Mouse (Mus musculus): ENCODE measurements around the gene Nat8l.

The Nat8l gene

DNA sequence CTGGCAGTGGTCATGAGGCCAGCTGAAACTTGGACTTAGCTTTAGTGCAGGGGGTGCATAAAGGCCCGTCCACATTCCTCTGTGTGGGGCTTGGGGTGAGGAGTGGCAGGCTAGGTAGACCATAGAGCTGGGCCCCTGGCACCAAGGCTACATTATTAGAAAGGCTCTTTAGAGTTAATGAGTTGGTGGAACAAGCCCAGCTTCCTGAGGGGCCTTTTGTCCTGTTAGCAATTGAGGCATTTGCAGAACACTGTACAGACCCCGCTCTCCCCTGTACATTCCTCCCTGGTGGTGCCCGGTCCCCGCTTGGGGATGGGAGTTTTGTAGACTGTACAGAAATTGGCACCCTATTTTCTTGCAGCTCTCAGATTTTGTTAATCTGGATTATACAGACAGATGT, 6.9 kb downstream of the Nat8l start:
- DNase-seq (ENCODE audit: extremely low spot score, low read depth, low spot score): no peak

DNA sequence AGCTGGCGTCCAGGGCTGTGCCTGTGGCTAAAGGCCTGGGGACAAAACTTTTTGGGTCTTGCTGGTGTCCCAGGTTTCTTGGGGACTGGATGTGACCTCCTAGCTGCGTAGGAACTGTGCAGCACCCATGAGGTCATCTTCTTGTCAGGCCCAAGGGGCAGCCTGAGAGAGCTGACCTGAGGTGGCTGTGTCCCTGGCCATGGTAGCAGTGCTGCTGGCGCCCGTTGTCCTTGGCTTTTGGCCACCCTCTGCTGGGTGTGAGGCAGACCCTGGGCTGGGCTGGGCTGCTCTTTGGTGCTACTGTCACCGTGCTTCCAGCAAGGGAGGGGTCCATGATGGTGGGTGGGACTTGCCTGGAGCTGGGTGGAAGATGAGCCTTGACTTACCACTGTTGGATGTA, 8.8 kb downstream of the Nat8l start:
- DNase-seq (ENCODE audit: extremely low spot score, low read depth, low spot score): no peak

DNA sequence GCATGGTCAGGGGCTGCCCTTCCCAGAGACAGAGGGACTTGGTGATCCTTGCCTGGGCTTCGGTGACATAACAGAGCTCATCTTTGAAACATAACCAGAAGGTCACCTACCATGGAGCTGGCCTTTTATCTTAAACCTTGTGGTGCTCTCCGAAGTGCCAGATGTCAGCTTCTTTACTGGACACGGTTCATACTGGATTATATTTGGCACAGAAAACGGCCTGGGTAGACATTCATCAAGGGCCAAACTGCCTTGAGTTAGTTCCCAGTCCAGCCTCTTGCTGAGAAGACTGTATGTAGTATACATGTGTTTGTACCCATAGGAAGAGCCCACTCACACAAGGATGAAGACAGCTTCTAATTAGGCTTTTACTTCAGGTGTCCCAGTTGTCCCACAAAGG, 11.0 kb downstream of the Nat8l start:
- no peak for DNase-seq (ENCODE audit: extremely low spot score, low read depth, low spot score)

DNA sequence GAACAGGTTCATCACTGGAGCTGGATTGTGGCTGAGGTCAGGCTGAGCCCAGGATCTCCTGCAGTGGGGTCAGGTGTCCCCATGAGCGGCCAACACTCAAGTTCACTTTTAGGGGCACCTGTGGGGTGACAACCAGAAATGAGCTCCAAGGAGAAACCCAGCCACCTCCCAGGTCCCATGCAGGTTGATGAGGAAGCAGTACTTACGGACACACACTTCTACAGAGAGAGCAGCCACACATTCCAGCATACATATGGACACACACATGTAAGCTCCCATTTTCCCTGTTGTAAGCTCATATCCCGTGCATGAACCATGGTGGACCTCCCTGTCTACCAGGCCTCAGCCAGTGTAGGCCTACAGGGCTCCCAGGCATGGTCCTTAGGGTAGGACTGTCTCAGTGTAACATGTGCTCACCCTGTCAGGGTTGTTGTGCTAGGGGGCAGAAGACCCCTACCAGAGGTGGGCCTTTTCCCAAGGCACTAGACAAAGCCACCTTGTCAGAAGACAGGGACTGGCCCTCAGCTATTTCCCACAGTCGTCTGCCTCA, 11.7 kb downstream of the Nat8l start:
- DNase-seq (ENCODE audit: extremely low spot score, low read depth, low spot score): no peak

DNA sequence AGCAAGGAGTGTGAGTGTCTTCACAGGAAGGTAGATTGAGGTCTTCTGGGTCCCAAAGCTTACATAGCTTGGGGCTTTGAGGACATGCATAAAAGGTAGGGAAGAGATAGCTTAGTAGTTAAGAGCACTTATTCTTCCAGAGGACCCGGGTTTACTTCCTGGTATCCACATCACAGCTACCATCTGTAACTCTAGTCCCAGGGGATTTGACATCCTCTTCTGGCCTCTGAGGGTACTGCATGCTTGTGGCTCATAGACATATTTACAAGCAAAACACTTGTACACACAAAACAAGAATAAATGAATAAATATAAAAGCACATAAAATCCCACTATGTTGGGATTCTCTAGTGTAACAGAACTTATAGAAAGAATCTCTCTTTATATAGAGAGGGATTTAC, 18.9 kb downstream of the Nat8l start:
- no peak for DNase-seq (ENCODE audit: extremely low spot score, low read depth, low spot score)

DNA sequence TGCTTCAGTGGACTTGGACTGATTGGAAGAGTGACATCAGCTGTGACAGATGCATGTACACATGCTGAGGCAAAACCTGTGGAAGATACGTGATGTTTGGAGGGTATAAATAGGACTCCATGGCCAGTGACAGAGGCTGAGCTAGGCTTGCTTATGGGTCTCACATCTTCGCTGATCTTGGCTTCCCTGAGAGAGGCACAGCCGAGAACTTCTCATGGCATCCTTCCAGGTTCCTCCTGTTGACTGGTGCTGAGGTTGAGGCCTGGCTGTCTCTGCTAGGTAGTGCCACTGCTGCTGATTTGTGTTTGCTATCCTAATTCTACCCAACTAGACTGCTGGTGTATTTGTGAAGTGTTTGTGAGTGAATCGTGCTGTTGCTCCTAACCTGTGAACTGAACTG, 23.2 kb downstream of the Nat8l start:
- DNase-seq (ENCODE audit: extremely low spot score, low read depth, low spot score): no peak

DNA sequence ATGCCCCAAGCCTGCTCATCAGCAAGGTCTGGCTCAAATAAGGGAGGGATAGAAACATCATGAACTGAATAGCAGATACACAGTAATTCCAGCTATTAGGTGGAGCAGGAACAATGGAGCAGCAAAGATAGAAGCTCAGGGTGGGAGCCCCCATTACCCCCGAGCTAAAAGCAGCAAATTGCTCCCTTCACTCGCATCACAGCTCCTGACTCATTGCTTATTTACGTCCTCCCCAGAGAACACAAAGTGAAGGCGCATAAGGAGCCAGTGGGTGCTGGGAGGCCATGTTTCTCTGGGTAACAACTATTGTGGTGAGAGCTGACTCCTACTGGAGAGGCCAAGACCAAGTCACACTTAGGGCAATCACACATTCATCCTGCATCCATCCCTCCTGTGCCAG, 34.3 kb downstream of the Nat8l start:
- no peak for DNase-seq (ENCODE audit: extremely low spot score, low read depth, low spot score)

DNA sequence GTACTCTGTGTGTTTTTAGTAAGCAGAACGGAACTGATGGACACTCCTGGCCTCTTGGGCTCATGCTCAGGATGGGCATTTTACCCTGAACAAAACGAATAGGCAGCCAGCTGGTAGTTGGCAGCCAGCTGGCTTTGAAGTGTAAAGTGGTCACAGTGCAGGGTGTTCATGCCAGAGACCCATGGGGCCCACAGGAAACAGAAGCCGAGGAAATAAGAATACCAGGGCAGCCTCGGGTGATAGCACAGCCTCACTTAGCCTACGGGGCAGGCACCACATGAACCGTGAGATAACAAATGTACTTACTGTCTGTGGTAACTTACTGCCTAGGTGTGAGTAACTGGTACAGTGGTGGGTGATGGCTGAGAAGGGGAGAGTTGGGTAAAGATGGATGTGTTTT, 35.2 kb downstream of the Nat8l start:
- no peak for DNase-seq (ENCODE audit: extremely low spot score, low read depth, low spot score)

DNA sequence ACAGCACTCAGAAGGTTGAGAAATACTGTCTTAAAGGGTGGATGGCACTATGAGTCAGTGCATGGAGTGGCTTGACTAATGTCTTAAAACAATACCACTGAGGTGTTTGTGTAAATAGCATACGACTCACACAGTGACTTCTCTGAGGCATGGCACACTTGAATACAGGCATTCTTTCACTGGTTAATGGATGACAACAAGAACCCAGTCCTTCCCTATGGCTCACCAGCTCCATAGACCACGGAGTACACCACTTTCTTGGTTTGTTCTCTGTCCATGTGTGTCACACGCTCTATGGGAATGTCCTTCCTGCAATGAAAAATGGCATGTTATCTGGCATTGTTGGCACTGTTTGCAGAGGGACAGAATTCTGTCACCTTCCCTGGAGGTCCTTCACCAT, 36.7 kb downstream of the Nat8l start:
- no peak for DNase-seq (ENCODE audit: extremely low spot score, low read depth, low spot score)
